Mouse (Mus musculus): ENCODE data around the gene Klhl21. TPM values are rescaled to one million over a fixed set of nuclear protein-coding genes. Genes with fewer than 3 reads are reported as not detected.
"Not testable (repeated sequence)": the region's sequence is repeated elsewhere in the genome, so short reads cannot be mapped to it uniquely, and the experiment has no call there.

The Klhl21 gene
- polyA plus RNA-seq, 1 experiment from 2014 or later: 3.6 TPM

GRCm38 (mm10) chr4:152029087-152029486 lies 20.5 kb downstream of the Klhl21 start:
- Histone ChIP-seq H3K36me3 (replicated peaks) (no peaks in the 10 kb centered on the region), H3K9me3 (no peaks in the 10 kb centered on the region), H3K4me3 (peak overlapping the region; percentile 70; the same call in 1 of the 2 replicates), H3K4me1 (peaks cover 47% of the 10 kb centered on the region), H3K27ac (no peak overlapping the region), H3K9ac (0 out of 2 replicates have a peak overlapping the region, but pooled peaks have one; percentile 72), H3K4me2 (peak overlapping the region; percentile 80), H3K27me3 (replicated peaks) (0 out of 2 replicates have a peak, but pooled peaks cover 4% of the 10 kb centered on the region)
- no peak for ATAC-seq (replicated peaks)
- WGBS: 33% methylated on average over 5 of the region's 5 CpGs

- Histone ChIP-seq H3K27me3 (replicated peaks) (0 out of 2 replicates have a peak, but pooled peaks cover 4% of the 10 kb centered on the region), H3K4me3 (no peak overlapping the region), H3K9me3 (no peaks in the 10 kb centered on the region), H3K4me1 (peaks cover 37% of the 10 kb centered on the region), H3K27ac (no peak overlapping the region), H3K36me3 (replicated peaks) (no peaks in the 10 kb centered on the region), H3K4me2 (peak overlapping the region; percentile 11; the same call in 1 of the 2 replicates), H3K9ac (no peak overlapping the region)
- WGBS: 64% methylated on average over 4 of the region's 4 CpGs
- ATAC-seq (replicated peaks): no peak
Measured at GRCm38 (mm10) chr4:152029997-152030396, 21.4 kb downstream of the Klhl21 start.

- Histone ChIP-seq H3K4me3 (no peak overlapping the region), H3K27ac (no peak overlapping the region), H3K9ac (no peak overlapping the region), H3K4me2 (no peak overlapping the region), H3K36me3 (replicated peaks) (no peaks in the 10 kb centered on the region), H3K4me1 (peaks cover 16% of the 10 kb centered on the region), H3K9me3 (no peaks in the 10 kb centered on the region), H3K27me3 (replicated peaks) (0 out of 2 replicates have a peak, but pooled peaks cover 4% of the 10 kb centered on the region)
- 89% methylated on average over 13 of the region's 13 CpGs for WGBS
- ATAC-seq (replicated peaks): no peak
Measured at GRCm38 (mm10) chr4:152032922-152033321, 24.3 kb downstream of the Klhl21 start.

GRCm38 (mm10) chr4:152036464-152036863 lies 27.9 kb downstream of the Klhl21 start:
- not testable (repeated sequence) for H3K4me3 ChIP-seq; H3K36me3 ChIP-seq (replicated peaks); H3K9me3 ChIP-seq; H3K27ac ChIP-seq; H3K27me3 ChIP-seq (replicated peaks); H3K4me2 ChIP-seq; H3K9ac ChIP-seq; ATAC-seq (replicated peaks)
- WGBS: 89% methylated on average over 6 of the region's 6 CpGs
- peaks cover 18% of the 10 kb centered on the region for H3K4me1 ChIP-seq

- Histone ChIP-seq H3K9ac (peak within 1 kb of the TSS; percentile 74), H3K4me3 (peak within 1 kb of the TSS; percentile 93), H3K9me3 (no peaks in the 10 kb centered on the region), H3K4me2 (peak within 1 kb of the TSS; percentile 96), H3K27me3 (replicated peaks) (no peaks in the 10 kb centered on the region), H3K27ac (peak within 1 kb of the TSS; percentile 52; the same call in 1 of the 2 replicates), H3K36me3 (replicated peaks) (peaks cover 20% of the 10 kb centered on the region; the same call in 1 of the 2 replicates), H3K4me1 (peaks cover 18% of the 10 kb centered on the region)
- 50% methylated on average over 10 of the region's 10 CpGs for WGBS
- no peak; the same call in 1 of the 2 replicates for ATAC-seq (replicated peaks)
Measured at GRCm38 (mm10) chr4:152038225-152038984, 29.8 kb downstream of the Klhl21 start, which contains the start of gene Tas1r1. Tas1r1 (minus strand) TSS chr4:152038568.

GRCm38 (mm10) chr4:152038985-152039830 lies 30.6 kb downstream of the Klhl21 start, which contains the start of gene Nol9:
Nol9 (plus strand) TSS chr4:152039321.
- no peaks in the 10 kb centered on the region for H3K9me3 ChIP-seq
- ATAC-seq (replicated peaks): peak; percentile 88
- under 1% methylated on average over 75 of the region's 86 CpGs for WGBS

GRCm38 (mm10) chr4:152039831-152040310 lies 31.3 kb downstream of the Klhl21 start:
- Histone ChIP-seq H3K4me1 (peaks cover 18% of the 10 kb centered on the region), H3K36me3 (replicated peaks) (peaks cover 30% of the 10 kb centered on the region; the same call in 1 of the 2 replicates), H3K4me3 (peak overlapping the region; percentile 93), H3K9ac (peak overlapping the region; percentile 74), H3K27ac (no peak overlapping the region), H3K27me3 (replicated peaks) (no peaks in the 10 kb centered on the region), H3K4me2 (peak overlapping the region; percentile 96), H3K9me3 (no peaks in the 10 kb centered on the region)
- 4% methylated on average over 25 of the region's 25 CpGs for WGBS
- peak; percentile 12; the same call in 1 of the 2 replicates for ATAC-seq (replicated peaks)

More at GRCm38 (mm10) chr4:152038985-152039830, 30.6 kb downstream of the Klhl21 start, which contains the start of gene Nol9:
- peak within 1 kb of the TSS; percentile 52; the same call in 1 of the 2 replicates for H3K27ac ChIP-seq
- H3K4me3 ChIP-seq: peak within 1 kb of the TSS; percentile 93
- H3K4me1 ChIP-seq: peaks cover 18% of the 10 kb centered on the region
- peak within 1 kb of the TSS; percentile 96 for H3K4me2 ChIP-seq
- H3K9ac ChIP-seq: peak within 1 kb of the TSS; percentile 74
- no peaks in the 10 kb centered on the region for H3K27me3 ChIP-seq (replicated peaks)
- peaks cover 23% of the 10 kb centered on the region; the same call in 1 of the 2 replicates for H3K36me3 ChIP-seq (replicated peaks)

- ATAC-seq (replicated peaks): no peak
- no peak overlapping the region for H3K27ac ChIP-seq
- 96% methylated on average over 22 of the region's 22 CpGs for WGBS
- H3K27me3 ChIP-seq (replicated peaks): no peaks in the 10 kb centered on the region
- H3K9me3 ChIP-seq: no peaks in the 10 kb centered on the region
- no peak overlapping the region for H3K4me3 ChIP-seq
- no peak overlapping the region for H3K4me2 ChIP-seq
- H3K4me1 ChIP-seq: peaks cover 18% of the 10 kb centered on the region
- peaks cover 46% of the 10 kb centered on the region; the same call in 1 of the 2 replicates for H3K36me3 ChIP-seq (replicated peaks)
- H3K9ac ChIP-seq: no peak overlapping the region
Measured at GRCm38 (mm10) chr4:152041924-152042641, 33.5 kb downstream of the Klhl21 start.

GRCm38 (mm10) chr4:152043171-152043570 lies 34.6 kb downstream of the Klhl21 start:
- 89% methylated on average over 3 of the region's 3 CpGs for WGBS
- H3K9me3 ChIP-seq: no peaks in the 10 kb centered on the region
- H3K4me3 ChIP-seq: no peak overlapping the region
- peaks cover 18% of the 10 kb centered on the region for H3K4me1 ChIP-seq
- H3K36me3 ChIP-seq (replicated peaks): peaks cover 56% of the 10 kb centered on the region; the same call in 1 of the 2 replicates
- no peak overlapping the region for H3K4me2 ChIP-seq
- no peaks in the 10 kb centered on the region for H3K27me3 ChIP-seq (replicated peaks)
- no peak overlapping the region for H3K27ac ChIP-seq
- H3K9ac ChIP-seq: no peak overlapping the region
- no peak for ATAC-seq (replicated peaks)

GRCm38 (mm10) chr4:152044609-152045008 lies 36.0 kb downstream of the Klhl21 start:
- WGBS: 83% methylated on average over 6 of the region's 6 CpGs
- Histone ChIP-seq H3K4me1 (peaks cover 15% of the 10 kb centered on the region), H3K4me2 (no peak overlapping the region), H3K27ac (no peak overlapping the region), H3K27me3 (replicated peaks) (no peaks in the 10 kb centered on the region), H3K9me3 (no peaks in the 10 kb centered on the region), H3K9ac (no peak overlapping the region), H3K36me3 (replicated peaks) (peaks cover 61% of the 10 kb centered on the region; the same call in 1 of the 2 replicates), H3K4me3 (no peak overlapping the region)
- ATAC-seq (replicated peaks): no peak

- peaks cover 25% of the 10 kb centered on the region; the same call in 1 of the 2 replicates for H3K36me3 ChIP-seq (replicated peaks)
- no peak overlapping the region for H3K27ac ChIP-seq
- H3K9me3 ChIP-seq: no peaks in the 10 kb centered on the region
- no peak overlapping the region for H3K9ac ChIP-seq
- 82% methylated on average over 9 of the region's 9 CpGs for WGBS
- H3K27me3 ChIP-seq (replicated peaks): no peaks in the 10 kb centered on the region
- H3K4me2 ChIP-seq: no peak overlapping the region
- H3K4me1 ChIP-seq: no peaks in the 10 kb centered on the region
- no peak overlapping the region for H3K4me3 ChIP-seq
- no peak for ATAC-seq (replicated peaks)
Measured at GRCm38 (mm10) chr4:152062390-152063110, 53.9 kb downstream of the Klhl21 start.
